Mouse (Mus musculus) T-helper 2 cell (primary cell): ENCODE data around the gene Atp2b2.
"Not testable (repeated sequence)": the region's sequence is repeated elsewhere in the genome, so short reads cannot be mapped to it uniquely, and the experiment has no call there.

Experiments used
- in situ Hi-C: fragments of 300-600 bp; cut with MboI, MseI; formaldehyde crosslinking; loops from one replicate; pipeline ENCODE4 v1.15.1; 2025; ENCODE audit warnings: high pct_unique_total_duplicates

The Atp2b2 gene

GRCm38 (mm10) chr6:113728181-113728580 is 314.2 kb downstream of the Atp2b2 start:
- in situ Hi-C loops: loop anchor here (25.0 kb wide), 1 partner anchor 1041 kb away; the partner anchor contains the start of gene Rad18

- in situ Hi-C loops: no loop called here
Measured at GRCm38 (mm10) chr6:113721061-113721460, 321.4 kb downstream of the Atp2b2 start.

GRCm38 (mm10) chr6:113719878-113720277 is 322.5 kb downstream of the Atp2b2 start, which contains the start of gene Ghrl:
TSS of gene Ghrl (minus strand) at chr6:113719880.
- in situ Hi-C loops: no loop called here

- in situ Hi-C loops: no loop called here
Measured at GRCm38 (mm10) chr6:113717541-113717940, 324.9 kb downstream of the Atp2b2 start.

- in situ Hi-C loops: no loop called here
Measured at GRCm38 (mm10) chr6:113714797-113715196, 327.6 kb downstream of the Atp2b2 start.

GRCm38 (mm10) chr6:113714276-113714675 is 328.1 kb downstream of the Atp2b2 start:
- in situ Hi-C loops: no loop called here

- in situ Hi-C loops: not testable (repeated sequence)
Measured at GRCm38 (mm10) chr6:113713389-113713788, 329.0 kb downstream of the Atp2b2 start.

GRCm38 (mm10) chr6:113712718-113713117 is 329.7 kb downstream of the Atp2b2 start:
- in situ Hi-C loops: no loop called here

GRCm38 (mm10) chr6:113697222-113698205 is 344.9 kb downstream of the Atp2b2 start:
- in situ Hi-C loops: loop anchor here (10.0 kb wide), 1 partner anchor 613 kb away; no protein-coding TSS in a partner anchor

GRCm38 (mm10) chr6:113696582-113697221 is 345.7 kb downstream of the Atp2b2 start, which contains the start of gene Tatdn2:
TSS of gene Tatdn2 (plus strand) at chr6:113697050.
- in situ Hi-C loops: loop anchor here (10.0 kb wide), 1 partner anchor 612 kb away; no protein-coding TSS in a partner anchor

- in situ Hi-C loops: loop anchor here (10.0 kb wide), 1 partner anchor 611 kb away; no protein-coding TSS in a partner anchor
Measured at GRCm38 (mm10) chr6:113695766-113696355, 346.6 kb downstream of the Atp2b2 start.

- in situ Hi-C loops: loop anchor here (10.0 kb wide), 1 partner anchor 610 kb away; no protein-coding TSS in a partner anchor
Measured at GRCm38 (mm10) chr6:113695203-113695602, 347.2 kb downstream of the Atp2b2 start.
